Mouse (Mus musculus) embryonic facial prominence, embryonic 14.5 days (tissue): ENCODE data around the gene Oxld1. TPM values are rescaled to one million over a fixed set of nuclear protein-coding genes. Genes with fewer than 3 reads are reported as not detected.

ENCODE experiments used
- ATAC-seq: fragments of 200-750 bp; cut with Nextera tagmentation; 2 replicates; pipeline ENCODE4 v1.8.0; 2017; ENCODE audit warnings: low read depth, moderate number of reproducible peaks, moderate TSS enrichment
- DNase-seq: peaks from one replicate; pipeline ENCODE4 v3.0.0-alpha.2; 2015; ENCODE audit warnings: low spot score
- H3K27ac ChIP-seq: fragments of 300-500 bp; sonication (generic); replicated peaks from 2 replicates; pipeline ENCODE4 v1.5.1; 2014; ENCODE audit warnings: low read depth, mild to moderate bottlenecking, low read length, moderate library complexity
- H3K27me3 ChIP-seq: fragments of 300-500 bp; sonication (generic); replicated peaks from 2 replicates; pipeline ENCODE4 v1.6.1; 2014; ENCODE audit warnings: low read length; ENCODE audit not compliant: control insufficient read depth, insufficient read depth
- H3K36me3 ChIP-seq: fragments of 300-500 bp; sonication (generic); 2 replicates; pipeline ENCODE4 v1.6.1; 2014; ENCODE audit warnings: low read length, mixed read lengths; ENCODE audit not compliant: control insufficient read depth, insufficient read depth
- H3K4me1 ChIP-seq: fragments of 300-500 bp; sonication (generic); 2 replicates; pipeline ENCODE4 v1.6.1; 2014; ENCODE audit warnings: antibody characterized with exemption, low read length; ENCODE audit not compliant: control insufficient read depth, insufficient read depth
- H3K4me2 ChIP-seq: fragments of 300-500 bp; sonication (generic); 2 replicates; pipeline ENCODE4 v1.6.1; 2014; ENCODE audit warnings: low read depth, mild to moderate bottlenecking, low read length, moderate library complexity, mixed read lengths
- H3K4me3 ChIP-seq: fragments of 300-500 bp; sonication (generic); 2 replicates; pipeline ENCODE4 v1.5.1; 2014; ENCODE audit warnings: low read depth, mild to moderate bottlenecking, low read length
- H3K9ac ChIP-seq: fragments of 300-500 bp; sonication (generic); 2 replicates; pipeline ENCODE4 v1.6.1; 2014; ENCODE audit warnings: low read depth, mild to moderate bottlenecking, low read length, moderate library complexity, mixed read lengths
- H3K9me3 ChIP-seq: fragments of 300-500 bp; sonication (generic); 2 replicates; pipeline ENCODE4 v1.6.1; 2016; ENCODE audit warnings: low read length; ENCODE audit not compliant: control insufficient read depth
- WGBS: fragments of 180-500 bp; shearing (Covaris S2); extraction: QIAGEN DNeasy Blood & Tissue Kit; methylation state at CpG from one replicate; pipeline ENCODE4 v1.1.7; 2014; 5-methylcytosine and 5-hydroxymethylcytosine counted together
- polyA plus RNA-seq: library from polyadenylated mRNA; unstranded; fragments of >200 nt; fragmentation: Nextera tagmentation; extraction: Ambion mirVana; gene quantifications from 2 replicates; pipeline ENCODE4 v1.2.1, GENCODE M21; 2014

The Oxld1 gene
- polyA plus RNA-seq, 1 experiment from 2014 or later: 15.3 TPM

- Histone ChIP-seq H3K27ac (no peak overlapping the region; the same call in 1 of the 2 replicates), H3K4me2 (no peak overlapping the region), H3K4me3 (no peak overlapping the region), H3K9me3 (no peaks in the 10 kb centered on the region), H3K27me3 (no peaks in the 10 kb centered on the region), H3K4me1 (peaks cover 32% of the 10 kb centered on the region), H3K36me3 (peaks cover 44% of the 10 kb centered on the region), H3K9ac (peak overlapping the region; percentile 30; the same call in 1 of the 2 replicates)
- DNase-seq (peak; percentile 87), ATAC-seq (peak; percentile 16)
- 58% methylated on average over 4 of the region's 4 CpGs for WGBS
These were observed 31.3 kb upstream of the Oxld1 start for GRCm38 (mm10) chr11:120489054-120489761.

DNA sequence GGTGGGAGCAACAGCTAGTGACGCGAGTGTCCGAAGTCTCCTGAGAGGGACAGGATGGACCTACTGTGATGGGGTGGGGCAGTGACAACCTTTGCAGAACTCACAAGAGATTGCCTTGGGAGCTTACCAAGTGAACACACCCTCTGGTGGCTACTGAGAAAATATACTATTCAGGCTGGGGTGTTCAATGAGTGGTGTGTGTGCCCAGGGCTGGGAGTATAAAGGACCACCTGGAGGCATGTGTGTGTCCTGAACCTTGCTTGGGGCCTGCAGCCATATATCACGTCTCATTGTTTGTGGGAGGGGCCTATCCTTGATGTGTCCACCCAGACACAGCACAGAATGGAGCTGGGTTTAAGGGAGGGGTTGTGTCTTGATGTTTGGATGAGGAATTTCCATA is 30.6 kb upstream of the Oxld1 start:
- 74% methylated on average over 4 of the region's 4 CpGs for WGBS
- Histone ChIP-seq H3K4me2 (no peak overlapping the region), H3K4me3 (no peak overlapping the region), H3K36me3 (peaks cover 43% of the 10 kb centered on the region), H3K9me3 (no peaks in the 10 kb centered on the region), H3K9ac (no peak overlapping the region), H3K4me1 (peaks cover 32% of the 10 kb centered on the region), H3K27me3 (no peaks in the 10 kb centered on the region), H3K27ac (no peak overlapping the region)
- DNase-seq: no peak
- ATAC-seq: no peak

GRCm38 (mm10) chr11:120485251-120485650 is 27.4 kb upstream of the Oxld1 start:
- Histone ChIP-seq H3K27ac (peak overlapping the region; percentile 88; the same call in 1 of the 2 replicates), H3K27me3 (no peaks in the 10 kb centered on the region), H3K4me1 (peaks cover 12% of the 10 kb centered on the region), H3K4me2 (peak overlapping the region; percentile 69), H3K9me3 (no peaks in the 10 kb centered on the region), H3K9ac (peak overlapping the region; percentile 83), H3K4me3 (peak overlapping the region; percentile 83), H3K36me3 (peaks cover 75% of the 10 kb centered on the region)
- 8% methylated on average over 10 of the region's 10 CpGs for WGBS
- DNase-seq (no peak), ATAC-seq (no peak)

DNA sequence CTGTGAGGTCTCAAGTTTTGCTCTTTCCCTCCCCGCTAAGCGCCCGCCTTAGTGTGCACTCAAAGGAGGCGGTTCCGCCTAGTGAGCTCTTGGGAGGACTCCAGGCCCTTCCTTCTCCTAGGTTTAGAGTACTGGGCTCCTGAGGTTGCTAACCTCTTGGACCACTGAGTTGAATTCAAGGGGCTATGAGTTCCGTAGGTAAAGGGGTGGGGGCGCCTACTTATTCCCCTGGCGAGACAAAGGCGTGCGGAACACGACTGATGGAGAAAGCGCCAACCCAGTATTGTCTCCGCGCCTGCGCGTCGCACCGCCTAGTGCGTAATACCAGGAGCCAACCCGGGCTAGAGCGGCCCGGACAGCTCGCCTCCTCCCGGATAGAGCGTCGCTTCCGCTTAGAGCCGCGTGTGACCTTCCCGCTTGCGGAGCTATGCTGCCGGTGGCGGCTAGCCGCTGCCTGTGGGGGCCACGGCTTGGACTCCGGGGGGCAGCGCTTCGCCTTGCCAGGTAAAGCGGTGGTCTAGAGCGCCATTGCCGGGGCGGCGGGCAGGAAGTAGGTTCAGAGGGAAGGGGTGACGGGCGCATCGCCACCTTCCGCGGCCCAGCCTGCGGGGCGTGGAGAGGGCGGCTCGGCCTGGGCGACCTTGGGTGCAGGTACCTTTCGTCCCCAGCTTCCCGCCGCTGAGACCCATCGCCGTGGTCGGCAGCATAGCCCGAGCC is 26.6 kb upstream of the Oxld1 start, which contains the start of gene Mrpl12:
Mrpl12 (plus strand) TSS at position 349 of the 717 bp plus-strand sequence.
- H3K9ac ChIP-seq: peak within 1 kb of the TSS; percentile 83
- H3K36me3 ChIP-seq: peaks cover 78% of the 10 kb centered on the region
- DNase-seq (peak; percentile 98), ATAC-seq (peak; percentile 97)
- H3K27ac ChIP-seq: peak within 1 kb of the TSS; percentile 88
- no peaks in the 10 kb centered on the region for H3K27me3 ChIP-seq
- H3K4me2 ChIP-seq: peak within 1 kb of the TSS; percentile 69
- no peaks in the 10 kb centered on the region for H3K9me3 ChIP-seq
- peak within 1 kb of the TSS; percentile 83 for H3K4me3 ChIP-seq
- H3K4me1 ChIP-seq: peaks cover 8% of the 10 kb centered on the region
- 0% methylated on average over 42 of the region's 60 CpGs for WGBS

DNA sequence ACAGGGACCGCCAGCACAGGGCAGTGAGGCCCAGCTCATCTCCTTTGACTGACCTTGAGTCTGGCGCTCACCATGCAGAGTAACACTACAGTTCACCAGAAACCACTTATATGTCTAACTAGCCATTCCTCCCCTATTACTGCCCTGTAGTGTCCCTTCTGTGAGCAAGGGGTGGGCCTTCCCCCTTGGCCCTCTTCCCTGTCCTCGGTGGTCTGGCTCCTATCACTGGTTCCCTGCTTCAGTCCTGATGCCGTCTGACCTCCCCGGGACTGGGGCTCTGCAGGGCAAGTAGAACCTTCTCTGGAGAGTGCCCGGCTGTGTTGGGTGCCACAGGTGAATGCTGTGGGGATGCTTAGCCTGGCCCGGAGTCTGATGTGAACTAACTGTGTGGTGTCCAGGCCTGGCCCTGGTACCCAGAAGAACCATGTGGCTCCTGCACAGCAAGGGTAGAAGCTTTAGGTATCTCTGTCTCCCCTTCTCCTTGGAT is 25.6 kb upstream of the Oxld1 start:
- no peak for ATAC-seq
- H3K9ac ChIP-seq: peak overlapping the region; percentile 83
- peak overlapping the region; percentile 69 for H3K4me2 ChIP-seq
- 93% methylated on average over 7 of the region's 7 CpGs for WGBS
- H3K36me3 ChIP-seq: peaks cover 78% of the 10 kb centered on the region
- no peaks in the 10 kb centered on the region for H3K27me3 ChIP-seq
- no peak for DNase-seq
- peak overlapping the region; percentile 83 for H3K4me3 ChIP-seq
- H3K9me3 ChIP-seq: no peaks in the 10 kb centered on the region
- H3K27ac ChIP-seq: peak overlapping the region; percentile 88
- peaks cover 8% of the 10 kb centered on the region for H3K4me1 ChIP-seq

DNA sequence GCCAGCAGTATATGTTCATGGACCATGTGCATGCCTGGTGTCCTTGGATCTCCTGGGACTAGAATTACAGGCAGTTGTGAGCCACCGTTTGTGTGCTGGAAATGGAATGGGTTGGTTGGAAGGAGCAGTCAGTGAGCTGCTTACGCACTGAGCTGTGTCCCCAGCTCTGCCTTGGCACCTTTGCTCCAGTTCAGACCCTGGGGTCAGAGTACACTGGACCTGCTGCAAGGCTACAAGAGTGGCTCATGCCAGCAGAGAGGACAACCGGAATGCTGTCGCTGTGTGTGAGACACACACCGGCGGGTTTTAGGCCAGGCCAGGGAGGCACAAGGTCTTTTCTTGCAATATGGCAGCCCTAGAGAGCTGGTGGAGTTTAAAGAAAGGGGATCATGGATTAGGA is 14.2 kb upstream of the Oxld1 start:
- Histone ChIP-seq H3K27me3 (no peaks in the 10 kb centered on the region), H3K9ac (no peak overlapping the region), H3K4me1 (peaks cover 8% of the 10 kb centered on the region), H3K27ac (no peak overlapping the region), H3K4me3 (no peak overlapping the region), H3K9me3 (no peaks in the 10 kb centered on the region), H3K36me3 (peaks cover 78% of the 10 kb centered on the region), H3K4me2 (no peak overlapping the region)
- ATAC-seq: no peak
- WGBS: 98% methylated on average over 6 of the region's 6 CpGs
- DNase-seq: no peak

DNA sequence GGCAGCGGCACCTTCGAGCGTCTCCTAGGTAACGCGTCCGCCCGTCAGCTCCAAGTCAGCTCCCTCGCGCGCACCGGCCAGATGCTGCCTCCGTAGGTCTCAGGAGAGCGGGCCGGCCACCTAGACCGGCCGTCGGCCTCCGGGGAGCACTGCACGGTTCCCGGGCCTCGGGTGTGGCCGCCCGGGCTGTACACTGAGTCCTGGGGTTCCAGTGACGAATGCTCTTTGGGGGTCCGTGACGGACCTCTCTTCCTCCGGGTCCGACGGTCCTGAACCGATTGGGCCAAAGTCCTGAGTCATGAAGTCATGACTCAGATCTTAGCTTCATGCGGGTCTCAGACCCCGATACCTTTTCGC is 9.8 kb upstream of the Oxld1 start:
- ATAC-seq (no peak; the same call in 1 of the 2 replicates), DNase-seq (no peak)
- Histone ChIP-seq H3K4me1 (peaks cover 15% of the 10 kb centered on the region), H3K4me2 (peak overlapping the region; percentile 83), H3K9me3 (no peaks in the 10 kb centered on the region), H3K27me3 (no peaks in the 10 kb centered on the region), H3K4me3 (peak overlapping the region; percentile 98), H3K9ac (peak overlapping the region; percentile 88), H3K36me3 (peaks cover 63% of the 10 kb centered on the region), H3K27ac (peak overlapping the region; percentile 52; the same call in 1 of the 2 replicates)
- 7% methylated on average over 9 of the region's 33 CpGs for WGBS

DNA sequence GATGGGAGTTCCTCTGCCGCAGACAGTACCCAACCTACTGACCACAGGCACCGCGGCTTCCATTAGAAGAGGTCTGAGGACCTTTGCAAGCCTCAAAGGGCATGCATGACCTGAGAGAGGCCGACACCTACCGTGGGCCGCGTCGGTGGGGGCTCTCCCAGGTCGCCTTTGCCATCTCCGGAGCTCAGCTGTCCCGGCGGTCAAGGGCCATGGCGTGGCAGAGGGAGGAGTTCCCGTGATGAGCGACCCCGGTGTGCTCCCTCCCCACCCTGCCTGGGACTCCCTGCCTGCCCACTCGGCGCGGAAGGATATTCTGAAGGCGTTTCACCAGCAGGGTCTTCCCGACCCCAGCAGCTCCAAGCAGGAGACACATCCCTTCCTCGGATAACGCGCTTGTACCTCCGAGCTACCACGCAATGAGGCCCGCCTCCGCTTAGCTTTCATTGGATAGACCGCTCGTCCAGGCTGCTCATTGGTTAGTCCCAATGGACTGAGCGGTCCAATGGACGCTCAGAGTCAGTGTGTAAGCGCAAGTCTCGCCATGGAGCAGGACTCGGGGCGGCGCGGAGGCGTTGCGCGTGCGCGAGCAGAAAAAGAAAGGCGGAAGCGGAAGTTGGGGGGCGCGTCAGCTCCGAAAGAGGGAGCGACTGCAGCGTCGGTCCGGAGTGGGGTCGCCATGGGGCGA is 9.3 kb upstream of the Oxld1 start, which contains the start of gene Arl16:
Arl16 (minus strand) TSS at position 557 of the 685 bp plus-strand sequence.
- no peaks in the 10 kb centered on the region for H3K27me3 ChIP-seq
- H3K4me2 ChIP-seq: peak within 1 kb of the TSS; percentile 91
- H3K9me3 ChIP-seq: no peaks in the 10 kb centered on the region
- peaks cover 63% of the 10 kb centered on the region for H3K36me3 ChIP-seq
- H3K4me3 ChIP-seq: peak within 1 kb of the TSS; percentile 98
- WGBS: under 1% methylated on average over 47 of the region's 54 CpGs
- ATAC-seq (peak; percentile 100), DNase-seq (peak; percentile 100)
- H3K27ac ChIP-seq: peak within 1 kb of the TSS; percentile 75
- H3K4me1 ChIP-seq: peaks cover 15% of the 10 kb centered on the region
- H3K9ac ChIP-seq: peak within 1 kb of the TSS; percentile 88
